In genomic region chr6:98383411-98383810, GRCm38 (mm10) we compare ENCODE assay signal across 9 mouse cellular contexts. TPM values are rescaled to one million over a fixed set of nuclear protein-coding genes. Genes with fewer than 3 reads are reported as not detected.
DNase-seq lines count a peak whose midpoint lies in the region; ATAC-seq and TF ChIP-seq lines count a peak whose summit lies in the region.
"Had no signal": no experiment of that assay in that cellular context is flagged by ENCODE, and none has a peak within 500 bp of the region (broad histone marks: within the 10 kb centered on the region; RNA-seq: fewer than 3 reads in every experiment).

No protein-coding gene starts in this region.

- H3K4me3 ChIP-seq in gastrocnemius, adult 2 months, result no peak overlapping the region
- no peak overlapping the region for H3K4me3 ChIP-seq in midbrain, postnatal 0 days (ENCODE audit: low read depth, low read length)
- H3K4me3 ChIP-seq in midbrain, embryonic 15.5 days, result no peak overlapping the region

- TF ChIP-seq CTCF in gastrocnemius, adult 2 months (IDR thresholded peaks at IDR 0.05), result peak; percentile 58
- peak; percentile 78 for TF ChIP-seq CTCF in midbrain, postnatal 0 days (IDR thresholded peaks at IDR 0.05)

- H3K9ac ChIP-seq in midbrain, postnatal 0 days (replicated peaks; ENCODE audit: low read length, poor library complexity, severe bottlenecking), result no peak overlapping the region
- no peak overlapping the region for H3K9ac ChIP-seq in midbrain, embryonic 15.5 days

- H3K9me3 ChIP-seq in midbrain, postnatal 0 days (ENCODE audit: low read length), result no peaks in the 10 kb centered on the region
- no peaks in the 10 kb centered on the region for H3K9me3 ChIP-seq in midbrain, embryonic 15.5 days

- no peaks in the 10 kb centered on the region for H3K4me1 ChIP-seq in midbrain, postnatal 0 days (ENCODE audit: insufficient read depth, low read length)
- H3K4me1 ChIP-seq in midbrain, embryonic 15.5 days, result no peaks in the 10 kb centered on the region

- no peak for DNase-seq in gastrocnemius, adult 2 months
- no peak for DNase-seq in gastrocnemius, postnatal 10 days
- peak; percentile 79 for DNase-seq in midbrain, postnatal 0 days (ENCODE audit: low spot score)
- peak; percentile 48 for DNase-seq in embryo, embryonic 10 days (ENCODE audit: low spot score)
- no peak for DNase-seq in cerebellum, adult 11 months

- H3K36me3 ChIP-seq in midbrain, postnatal 0 days (ENCODE audit: insufficient read depth, low read length), result no peaks in the 10 kb centered on the region
- no peaks in the 10 kb centered on the region for H3K36me3 ChIP-seq in midbrain, embryonic 15.5 days (replicated peaks)

- no peak for ATAC-seq in midbrain, postnatal 0 days (ENCODE audit: low FRiP score)
- no peak for ATAC-seq in midbrain, embryonic 15.5 days (replicated peaks)
- peak; percentile 57; the same call in 1 of the 2 replicates for ATAC-seq in megakaryocyte progenitor cell, adult 5-6 weeks (replicated peaks; ENCODE audit: poor library complexity)
- ATAC-seq in erythroid progenitor cell, adult 5-6 weeks (replicated peaks; ENCODE audit: low FRiP score, poor library complexity, severe bottlenecking), result no peak

- no peak overlapping the region for H3K27ac ChIP-seq in gastrocnemius, adult 2 months
- H3K27ac ChIP-seq in midbrain, postnatal 0 days (ENCODE audit: low read depth, low read length), result no peak overlapping the region
- no peak overlapping the region for H3K27ac ChIP-seq in midbrain, embryonic 15.5 days

- 47% methylated on average over 6 of the region's 6 CpGs for WGBS in midbrain, postnatal 0 days
- 49% methylated on average over 6 of the region's 6 CpGs for WGBS in midbrain, embryonic 15.5 days

- H3K27me3 ChIP-seq in midbrain, postnatal 0 days (ENCODE audit: insufficient read depth, low read length), result no peaks in the 10 kb centered on the region
- no peaks in the 10 kb centered on the region for H3K27me3 ChIP-seq in midbrain, embryonic 15.5 days (replicated peaks)

- intact Hi-C loops in gastrocnemius, adult 2 months (cut with DNase I), result loop anchor here (5.0 kb wide), 3 partner anchors 111 to 276 kb away; no protein-coding TSS in a partner anchor

- H3K4me2 ChIP-seq in midbrain, postnatal 0 days (ENCODE audit: low read depth, low read length, poor library complexity, severe bottlenecking), result no peak overlapping the region
- H3K4me2 ChIP-seq in midbrain, embryonic 15.5 days, result no peak overlapping the region

RNA-seq across cellular contexts. Expression of gene Gm765, which starts 40.9 kb away (rescaled TPM):
- total RNA-seq in gastrocnemius, adult 2 months (2021), result under 1 TPM; 0.10 to 0.22 TPM
- total RNA-seq in gastrocnemius, postnatal 10 days (2021), result under 1 TPM; 0.12 to 0.27 TPM
- total RNA-seq in midbrain, postnatal 0 days (2014; rRNA removed), result 0.05 TPM in 1 of 2 replicates, not detected in the other
- polyA plus RNA-seq in midbrain, postnatal 0 days (2015; fragmentation: Nextera tagmentation; extraction: Ambion mirVana), result 0.10 TPM in 2 replicates
- not detected in 2 replicates for polyA plus RNA-seq in midbrain, embryonic 15.5 days (2015; fragmentation: Nextera tagmentation; extraction: Ambion mirVana)
- not detected in 2 replicates for total RNA-seq in megakaryocyte progenitor cell, adult 5-6 weeks (2015)
- not detected in 2 replicates for total RNA-seq in megakaryocyte progenitor cell, adult 5-6 weeks (2017)
- not detected in 2 replicates for total RNA-seq in erythroid progenitor cell, adult 5-6 weeks (2015; ENCODE audit: low replicate concordance)
- total RNA-seq in erythroid progenitor cell, adult 5-6 weeks (2017; ENCODE audit: low replicate concordance), result not detected in 2 replicates
- polyA plus RNA-seq: heart, embryonic 14.5 days had no signal

Comparison
In these comparisons a context has a peak if more than half of its experiments do, and no peak if none do; other contexts are left out.
1. DNase-seq: peak in midbrain, postnatal 0 days (single experiment) and embryo, embryonic 10 days (single experiment); none in gastrocnemius, adult 2 months (single experiment), gastrocnemius, postnatal 10 days (single experiment) and cerebellum, adult 11 months (single experiment).